Mouse (Mus musculus): Measurements from ENCODE around the gene Smtn.

Gene Smtn

DNA sequence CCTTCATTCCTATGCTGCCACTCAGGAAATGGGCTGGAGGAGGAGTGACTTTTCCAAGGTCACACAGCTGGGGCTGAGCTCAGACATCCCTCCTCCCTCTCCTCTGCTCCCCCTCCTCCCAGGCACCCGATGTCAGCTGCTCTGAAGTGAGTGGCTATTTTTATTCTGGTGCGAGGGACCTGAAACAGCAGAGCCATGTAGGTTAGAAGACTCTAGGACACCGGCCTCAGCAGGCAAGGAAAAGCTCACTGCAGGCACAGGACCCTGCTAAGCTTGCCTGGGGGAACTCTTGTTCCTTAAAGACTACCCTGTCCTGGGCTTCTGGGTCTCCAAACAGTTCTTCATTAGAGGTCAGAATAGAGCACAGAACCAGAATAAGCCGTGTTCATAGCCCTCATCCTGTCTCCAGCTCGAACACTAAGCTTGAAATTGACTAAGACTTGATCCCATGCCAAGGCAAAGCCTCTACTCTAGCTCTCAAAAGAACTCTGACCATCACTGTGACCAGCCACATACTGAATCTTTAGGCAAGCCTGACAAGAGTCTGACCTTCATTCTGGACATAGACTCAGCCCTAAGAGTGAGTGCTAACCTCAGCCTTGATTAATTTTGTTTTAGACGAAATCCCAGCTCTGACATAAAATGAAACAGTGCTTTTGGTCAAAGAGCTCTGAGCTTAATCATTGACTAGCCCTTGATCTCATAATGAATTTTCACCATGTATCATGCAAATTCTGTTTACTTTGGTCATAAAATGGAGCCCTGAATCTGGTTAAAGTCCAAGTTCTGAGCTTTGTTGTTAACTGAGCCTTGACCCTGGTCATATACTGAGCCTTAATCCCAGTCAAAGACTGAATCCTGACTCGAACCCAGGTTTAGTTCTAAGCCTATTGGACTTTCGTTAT is 31.0 kb downstream of the Smtn start:
- no peak for DNase-seq (ENCODE audit: low read depth, low spot score)

DNA sequence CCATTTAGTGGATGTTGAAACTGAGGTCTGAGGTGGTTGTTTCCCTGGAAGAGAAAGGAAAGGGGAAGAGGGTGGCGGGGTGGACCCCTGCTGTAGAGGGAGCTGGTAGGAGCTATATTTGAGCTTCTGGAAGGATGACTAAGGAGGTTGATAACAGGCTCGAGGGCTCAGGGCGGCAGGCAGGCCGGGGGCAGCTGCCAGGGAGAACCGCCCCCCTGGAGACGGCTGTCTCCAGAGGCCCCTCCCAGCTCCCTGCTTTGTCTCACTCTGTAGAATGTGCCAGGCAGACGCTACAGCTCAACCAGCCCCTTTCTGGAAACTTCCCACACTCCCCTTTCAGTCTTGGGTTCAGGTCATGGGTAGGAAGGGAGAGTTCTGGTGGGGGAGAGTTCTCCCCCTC is 32.2 kb downstream of the Smtn start:
- DNase-seq (ENCODE audit: low read depth, low spot score): no peak

DNA sequence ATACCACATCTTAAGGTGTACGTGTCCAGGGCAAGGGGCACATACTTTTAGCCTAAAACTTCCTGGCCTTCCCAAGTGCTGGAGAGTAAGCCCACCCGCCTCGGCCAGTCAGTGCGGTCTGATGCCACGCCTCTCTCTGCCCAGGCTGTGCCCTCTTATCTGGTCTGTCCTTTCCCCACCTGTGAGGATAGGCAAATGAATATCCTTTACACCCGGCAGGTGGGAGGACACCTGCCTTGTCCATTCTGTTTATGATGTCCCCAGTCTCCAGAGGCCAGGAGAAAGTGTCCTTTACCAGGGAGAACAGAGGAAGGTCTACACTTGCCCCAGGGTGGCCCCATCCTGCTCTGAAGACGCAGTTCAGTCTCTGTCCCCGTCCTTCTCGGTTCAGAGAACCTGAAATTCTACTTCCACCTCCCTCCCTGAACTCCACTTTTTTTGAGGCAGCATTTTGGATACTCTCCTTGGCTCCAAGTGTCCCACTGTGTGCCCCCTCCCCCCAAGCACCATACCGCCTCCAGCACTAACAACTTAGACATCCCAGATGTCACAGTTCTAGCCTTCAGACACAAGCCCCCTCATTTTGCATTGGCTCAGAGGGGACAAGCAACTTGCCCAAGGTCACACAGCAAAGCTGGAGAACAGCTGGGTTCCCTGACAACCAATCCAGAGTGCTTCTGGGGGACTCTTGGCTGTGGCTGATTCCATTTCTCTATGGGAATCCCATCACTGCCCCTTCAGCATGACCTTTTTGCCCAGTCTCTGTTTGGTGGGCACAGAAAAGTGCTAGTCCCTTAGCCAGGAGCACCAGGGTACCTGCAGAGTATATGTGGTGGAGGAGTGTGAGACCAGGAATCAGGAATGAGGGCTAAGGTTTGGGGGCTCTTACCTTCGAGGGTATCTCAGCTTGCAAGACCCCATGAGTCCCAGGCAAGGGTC is 36.4 kb downstream of the Smtn start:
- DNase-seq (ENCODE audit: low read depth, low spot score): no peak

DNA sequence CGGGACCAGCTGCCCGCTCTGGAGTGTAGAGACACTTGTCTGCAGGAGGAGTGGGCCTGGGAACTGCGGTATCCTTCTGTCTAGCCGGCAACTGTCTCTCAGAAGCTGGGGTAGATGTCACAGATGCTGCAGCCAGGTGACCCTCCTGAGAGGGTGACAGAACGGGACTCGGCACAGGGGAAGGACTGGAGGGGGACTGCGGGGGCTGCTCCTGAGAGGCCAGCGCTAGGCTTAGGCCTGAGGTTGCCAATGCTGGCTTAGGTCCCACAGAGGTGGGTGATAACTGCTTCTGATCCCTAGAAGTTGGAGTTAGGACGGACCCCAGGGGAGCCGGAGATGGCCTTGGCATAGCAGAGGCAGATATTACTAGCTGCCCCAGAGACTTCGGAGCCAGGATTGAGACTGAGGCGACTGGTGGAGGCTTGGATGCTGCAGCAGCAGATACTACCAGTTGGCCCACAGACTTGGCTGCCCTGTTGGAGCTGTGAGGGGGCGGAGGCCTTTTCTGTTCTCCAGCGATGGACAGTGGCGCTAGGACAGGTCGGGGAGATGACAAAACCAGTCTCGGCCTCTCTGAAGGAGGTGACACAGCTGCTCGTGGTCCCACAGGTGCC is 37.8 kb downstream of the Smtn start:
- DNase-seq (ENCODE audit: low read depth, low spot score): no peak

DNA sequence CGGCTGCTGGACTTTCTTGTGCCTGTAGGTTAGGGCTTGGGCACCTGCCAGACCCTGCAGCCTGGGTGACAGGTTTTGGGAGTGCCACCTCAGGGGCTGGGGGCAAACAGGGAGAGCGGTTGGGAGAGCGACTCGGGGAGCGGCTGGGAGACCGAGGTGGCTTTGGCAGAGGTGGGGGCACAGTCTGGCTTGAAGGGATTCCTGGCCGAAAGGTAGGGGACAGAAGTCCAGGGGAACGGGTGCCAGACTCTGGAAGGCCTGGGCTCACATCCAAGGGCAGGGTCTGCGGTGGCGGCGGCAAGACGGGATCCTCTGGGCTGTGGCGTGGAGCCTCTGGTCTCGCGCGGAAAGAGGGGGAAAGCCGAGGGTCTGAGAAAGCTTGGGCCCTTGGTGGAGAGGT is 38.4 kb downstream of the Smtn start:
- DNase-seq (ENCODE audit: low read depth, low spot score): no peak

DNA sequence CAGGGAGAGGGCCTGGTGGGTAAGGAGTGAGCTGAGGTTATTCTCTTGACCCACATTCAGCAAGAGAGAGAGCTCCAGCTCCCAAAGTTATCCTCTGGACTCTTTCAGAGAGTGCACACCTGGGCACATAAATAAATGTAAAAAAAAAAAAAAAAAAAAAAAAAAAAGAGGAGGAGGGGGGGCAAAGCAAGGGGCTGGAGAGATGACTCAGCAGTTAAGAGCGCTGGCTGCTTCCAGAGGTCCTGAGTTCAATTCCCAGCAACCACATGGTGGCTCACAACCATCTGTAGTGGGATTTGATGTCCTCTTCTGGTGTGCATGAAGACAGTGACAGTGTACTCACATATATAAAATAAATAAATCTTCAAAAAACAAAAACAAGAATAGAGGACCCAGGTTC is 43.1 kb downstream of the Smtn start:
- DNase-seq (ENCODE audit: low read depth, low spot score): no peak

DNA sequence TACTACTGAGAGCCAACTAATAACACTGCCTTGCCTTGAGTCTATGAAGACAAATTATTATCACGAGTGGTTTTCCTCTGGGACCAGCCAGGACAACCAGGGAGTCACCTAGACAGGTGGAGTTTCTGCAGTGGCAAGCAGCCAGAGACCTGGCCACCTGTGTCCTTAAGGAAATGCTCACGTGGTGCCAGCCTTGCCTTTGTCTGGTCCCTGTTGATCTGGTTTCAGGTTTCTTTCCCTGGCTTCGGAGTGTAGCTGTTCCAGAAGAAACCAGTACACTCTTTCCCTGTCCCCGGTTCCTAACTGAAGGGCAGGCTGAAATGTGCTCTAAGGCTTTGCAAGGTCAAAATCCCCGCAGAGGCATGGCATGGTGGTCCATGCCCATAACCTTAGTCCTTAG is 43.7 kb downstream of the Smtn start:
- no peak for DNase-seq (ENCODE audit: low read depth, low spot score)

DNA sequence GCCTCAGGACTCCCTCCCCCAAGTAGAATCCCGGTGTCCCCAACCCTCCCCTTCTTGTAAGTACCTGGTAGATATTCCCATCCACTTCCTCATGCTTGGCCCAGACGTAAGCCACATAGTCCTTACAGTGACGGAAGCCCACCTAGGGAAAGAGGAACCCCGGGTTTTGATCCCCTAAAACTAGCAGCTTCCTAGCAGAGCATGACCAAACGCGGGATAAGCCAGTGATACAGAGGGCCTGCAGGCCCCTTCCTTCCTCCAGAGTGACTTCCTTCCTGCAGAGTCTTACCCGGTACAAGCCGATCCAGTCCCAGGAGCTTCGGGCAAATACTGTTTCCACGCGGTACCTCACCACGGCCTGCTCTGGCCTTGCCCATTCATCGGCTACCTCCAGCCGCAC is 44.9 kb downstream of the Smtn start:
- no peak for DNase-seq (ENCODE audit: low read depth, low spot score)

DNA sequence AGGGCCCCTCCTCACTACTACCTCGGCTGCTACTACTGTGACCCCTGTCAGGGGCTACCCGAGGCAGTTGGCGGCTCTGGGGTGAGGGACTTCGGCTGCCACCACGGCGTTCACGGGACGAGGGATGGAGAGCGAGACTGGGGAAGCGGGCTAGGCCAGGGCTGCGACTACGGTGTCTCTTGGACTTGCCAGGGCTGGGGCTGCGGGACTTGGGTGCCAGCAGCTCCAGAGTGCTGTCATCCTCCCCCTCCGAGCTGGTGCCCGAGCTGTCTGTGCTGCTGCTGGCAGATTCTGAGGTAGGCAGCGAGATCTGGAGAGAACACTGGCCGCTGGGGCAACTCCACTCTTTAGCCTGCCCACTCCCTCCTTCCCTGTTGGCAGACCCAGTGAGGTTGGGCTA is 45.6 kb downstream of the Smtn start:
- DNase-seq (ENCODE audit: low read depth, low spot score): no peak

DNA sequence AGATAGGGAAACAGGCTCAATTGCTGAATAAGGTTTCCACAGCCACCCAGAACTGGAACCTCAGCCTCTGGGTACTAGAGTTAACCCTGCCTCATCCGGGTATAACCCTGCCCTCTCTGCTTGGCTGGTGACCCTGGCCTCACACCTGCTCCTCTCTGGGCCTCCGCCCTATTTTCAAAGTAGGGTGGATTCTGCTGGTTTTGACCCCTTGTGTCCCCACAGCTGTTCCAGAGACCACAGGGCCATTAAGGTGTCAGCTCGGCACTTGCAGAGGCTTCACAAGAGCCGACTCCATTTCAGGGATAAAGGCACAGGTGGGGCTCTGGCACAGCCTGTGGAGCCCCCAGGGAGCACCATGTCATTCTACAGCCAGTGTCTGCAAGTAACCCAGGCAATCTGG is 47.7 kb downstream of the Smtn start:
- no peak for DNase-seq (ENCODE audit: low read depth, low spot score)

DNA sequence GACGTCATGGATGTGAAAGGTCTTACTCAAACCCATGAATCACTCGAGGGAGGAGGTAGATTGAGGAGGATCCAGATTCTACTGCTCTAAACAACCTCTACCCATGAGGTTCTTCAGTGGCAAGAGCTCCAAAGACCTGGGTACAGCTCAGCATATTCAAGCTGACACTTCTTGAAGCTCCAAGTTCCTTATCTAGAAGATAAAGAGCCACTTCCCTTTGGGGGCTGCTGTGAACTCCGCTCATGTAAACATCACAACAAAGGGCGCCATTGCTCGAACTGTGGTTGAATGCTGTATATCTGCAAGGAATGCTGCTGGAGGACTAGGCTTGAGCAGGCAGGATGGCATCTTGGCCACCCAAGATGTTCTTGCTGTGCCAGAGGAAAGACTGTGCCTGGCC is 51.4 kb downstream of the Smtn start:
- DNase-seq (ENCODE audit: low read depth, low spot score): no peak

DNA sequence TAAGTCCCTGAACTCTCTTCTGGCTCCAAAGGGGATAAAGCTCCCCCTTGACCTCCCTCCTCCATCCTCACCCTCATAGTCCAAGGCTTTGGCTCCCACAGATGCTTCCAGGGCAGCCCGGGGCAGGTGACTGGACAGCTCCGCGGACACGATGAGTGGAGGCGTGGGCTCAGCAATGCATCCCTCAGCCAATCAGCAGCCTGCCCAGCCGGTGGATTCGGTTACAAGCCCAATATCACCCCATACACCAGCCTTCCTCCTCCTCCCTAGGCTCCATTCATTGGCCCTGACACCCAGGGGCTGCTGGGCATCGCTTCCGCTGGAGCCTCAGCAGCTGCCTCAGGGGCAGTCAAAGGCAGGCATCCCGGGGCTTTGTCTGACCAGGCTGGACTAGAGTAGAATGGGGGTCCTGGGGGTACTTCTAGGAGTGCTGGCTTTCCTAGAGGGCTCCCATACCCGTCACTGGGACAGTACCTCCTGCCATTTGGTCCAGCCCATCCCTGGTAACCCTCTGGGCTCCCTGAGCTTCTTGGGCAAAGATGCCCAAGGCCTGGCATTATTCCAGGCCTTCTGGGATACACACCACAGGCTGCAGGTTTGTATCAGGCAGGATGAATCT is 52.4 kb downstream of the Smtn start, which contains the start of gene Pla2g3:
TSS of gene Pla2g3 (plus strand) at position 333 of the 619 bp plus-strand sequence.
- no peak for DNase-seq (ENCODE audit: low read depth, low spot score)

DNA sequence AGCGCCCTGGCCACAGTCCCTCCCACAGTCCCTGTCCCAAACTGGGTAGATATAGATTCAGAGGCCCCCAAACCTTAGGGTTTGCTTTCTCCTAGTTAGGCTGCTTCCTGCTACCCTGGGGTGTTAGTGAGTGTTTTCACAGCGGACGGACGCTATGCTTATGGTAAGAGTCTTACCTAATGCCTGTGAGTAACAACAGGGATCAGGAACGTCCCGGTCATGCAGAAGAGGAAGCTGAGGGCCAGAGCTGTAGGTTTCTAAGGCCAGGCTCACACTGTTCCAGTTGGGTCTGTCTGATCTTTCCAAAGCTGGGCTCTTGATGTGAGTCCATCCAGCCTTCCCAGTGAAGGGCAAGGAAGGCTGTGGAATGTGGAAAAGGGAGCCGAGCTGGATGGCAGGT is 54.1 kb downstream of the Smtn start:
- DNase-seq (ENCODE audit: low read depth, low spot score): no peak

DNA sequence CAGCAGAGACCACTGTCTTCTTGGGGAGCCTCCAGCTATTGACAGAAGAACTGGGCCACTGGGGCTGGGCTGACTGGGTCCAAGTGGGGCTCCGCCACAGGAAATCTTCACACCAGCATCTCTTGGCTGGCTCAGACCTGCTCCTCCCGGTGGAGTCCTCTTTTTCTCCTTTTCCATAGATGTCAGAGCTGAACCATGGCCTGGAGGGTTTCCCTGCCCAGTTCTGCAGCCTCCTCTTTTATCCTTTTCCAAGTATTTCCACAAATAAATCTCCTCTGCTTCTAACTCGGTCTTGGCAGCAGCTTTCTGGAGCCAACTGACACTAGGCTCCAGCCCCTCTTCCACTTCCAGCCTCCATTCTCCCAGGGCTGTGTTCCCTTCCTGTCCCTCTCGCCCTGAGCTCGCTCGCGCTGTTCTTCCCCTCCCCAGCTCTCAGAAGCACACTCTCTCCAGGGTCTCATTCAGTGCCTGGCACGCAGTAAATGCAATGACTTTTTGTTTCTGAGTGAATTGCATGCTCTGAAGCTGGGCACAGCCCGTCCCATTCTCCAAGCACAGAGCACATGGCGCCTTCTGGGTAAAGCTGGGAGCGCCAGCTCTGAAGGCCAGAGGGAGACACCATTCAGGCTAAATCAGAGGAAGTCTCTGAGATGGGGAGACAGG is 56.3 kb downstream of the Smtn start:
- no peak for DNase-seq (ENCODE audit: low read depth, low spot score)

DNA sequence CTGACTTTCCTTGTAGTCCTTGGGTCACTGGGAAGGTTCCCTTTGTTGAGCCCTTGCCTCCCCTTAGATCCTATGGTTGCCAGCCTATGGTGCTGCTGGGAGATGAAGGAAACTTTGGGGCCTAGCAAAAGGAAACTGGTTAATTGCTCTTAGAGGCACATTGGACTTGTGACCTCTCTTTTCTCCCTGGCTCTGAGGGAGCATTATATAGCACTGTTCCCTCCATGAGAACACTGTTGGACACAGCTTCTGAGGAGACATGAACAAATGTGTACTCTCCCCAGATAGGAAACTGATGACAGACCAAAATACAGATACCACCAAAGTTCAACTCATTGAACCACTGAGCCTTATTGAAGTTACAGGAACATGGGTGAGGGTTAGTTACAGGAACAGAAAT is 64.9 kb downstream of the Smtn start:
- no peak for DNase-seq (ENCODE audit: low read depth, low spot score)

DNA sequence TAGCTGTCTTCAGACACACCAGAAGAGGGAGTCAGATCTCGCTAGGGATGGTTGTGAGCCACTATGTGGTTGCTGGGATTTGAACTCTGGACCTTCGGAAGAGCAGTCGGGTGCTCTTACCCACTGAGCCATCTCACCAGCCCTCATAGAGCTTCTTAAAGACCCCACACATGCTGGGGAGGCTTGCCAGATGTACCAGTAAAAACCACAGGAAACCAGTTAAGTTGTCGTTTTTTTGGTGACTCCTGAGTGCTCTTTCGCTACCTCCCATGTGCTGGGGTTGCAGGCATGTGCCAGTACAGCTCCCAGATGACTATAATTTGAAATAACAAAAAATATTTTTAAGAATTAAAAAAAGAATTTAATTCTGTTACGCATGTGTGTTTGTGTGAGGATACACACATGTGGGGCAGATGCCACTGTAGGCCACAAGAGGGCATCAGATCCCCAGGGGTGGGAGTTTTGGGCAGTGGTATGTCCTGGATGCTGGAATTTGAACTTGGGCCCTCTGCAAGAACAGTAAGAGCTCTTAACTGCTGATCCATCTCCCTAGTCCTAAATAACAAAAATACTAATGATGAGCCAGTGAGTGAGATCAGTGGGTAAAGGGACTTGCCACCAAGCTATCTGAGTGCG is 65.8 kb downstream of the Smtn start:
- DNase-seq (ENCODE audit: low read depth, low spot score): no peak

DNA sequence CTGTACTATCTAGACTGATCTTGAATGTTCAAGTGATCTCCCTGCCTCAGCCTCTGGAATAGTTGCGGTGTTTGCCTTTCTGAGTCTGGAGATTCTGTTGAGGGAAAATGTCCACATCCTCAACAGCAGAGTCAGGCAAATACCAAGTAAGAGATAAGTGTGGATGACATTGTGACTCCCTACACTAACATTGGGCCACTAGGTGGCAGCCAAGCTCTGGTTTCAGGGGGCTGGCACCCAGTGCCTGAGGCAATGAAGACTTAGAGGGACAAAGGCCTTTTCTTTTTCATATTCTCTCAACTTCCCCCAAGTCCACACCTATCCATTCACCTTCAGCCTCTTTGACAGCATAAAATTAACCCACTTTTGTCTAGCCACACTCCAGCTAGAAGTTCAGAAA is 67.9 kb downstream of the Smtn start:
- peak; percentile 32 for DNase-seq (ENCODE audit: low read depth, low spot score)

DNA sequence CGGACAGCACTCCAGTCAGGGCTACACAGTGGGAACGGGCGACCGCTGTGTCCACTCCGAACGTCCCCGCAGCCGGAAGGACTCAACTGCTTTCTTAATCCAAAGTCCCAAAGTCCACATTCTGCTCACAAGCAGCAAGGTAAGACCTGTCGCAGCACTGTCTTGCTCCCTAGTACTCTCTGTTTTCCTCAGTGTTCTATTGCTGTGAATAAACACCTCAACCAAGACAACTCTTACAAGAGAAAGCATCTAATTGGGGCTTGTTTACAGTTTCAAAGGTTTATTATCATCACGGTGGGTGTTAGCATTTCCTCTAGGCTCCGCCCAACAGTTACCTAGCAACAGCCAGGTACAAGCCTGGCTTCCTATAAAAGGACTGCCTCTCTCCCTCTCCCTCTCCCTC is 69.0 kb downstream of the Smtn start:
- no peak for DNase-seq (ENCODE audit: low read depth, low spot score)
